Mouse (Mus musculus) lung, adult 2 months (tissue): ENCODE results near the gene Cep162.

Experiments used
- CTCF ChIP-seq: fragments of 200-500 bp; IDR thresholded peaks from 2 replicates; pipeline ENCODE4 v1.5.1; 2011; ENCODE audit warnings: mild to moderate bottlenecking, low read length, control low read depth; ENCODE audit not compliant: insufficient read depth
- POLR2A ChIP-seq: fragments of 200-500 bp; IDR thresholded peaks from 2 replicates; pipeline ENCODE4 v1.6.1; 2011; ENCODE audit warnings: low read depth, mild to moderate bottlenecking, control low read depth, low read length, borderline replicate concordance; ENCODE audit errors: extremely low read depth

DNA sequence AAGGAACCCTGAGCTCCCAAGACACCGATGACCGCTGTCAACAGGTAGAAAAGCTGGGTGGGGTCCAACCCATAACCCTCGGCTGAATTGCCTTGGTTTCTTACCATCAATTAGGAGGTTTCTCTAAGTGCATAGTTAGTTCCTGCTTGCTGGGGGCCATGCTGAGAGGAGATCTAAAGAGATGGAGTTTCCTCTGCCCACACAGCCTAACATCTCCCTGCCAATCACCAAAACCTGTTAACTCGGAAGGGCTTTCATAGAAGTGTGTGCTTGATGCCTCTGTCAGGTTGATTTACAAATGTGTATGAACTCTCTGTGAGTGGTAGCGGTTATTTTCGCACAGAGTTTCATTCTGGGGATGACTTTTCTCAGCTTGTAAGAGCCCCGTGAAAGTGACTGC, 76.8 kb downstream of the Cep162 start:
- no peak for TF ChIP-seq CTCF
- no peak for TF ChIP-seq POLR2A
